Mouse (Mus musculus): ENCODE measurements at regions not wholly inside any gene's neighbourhood (a gene's known extent, or its start where the extent isn't known, plus 50 kb on each side); places are given as distances from the start of the nearest gene placed in this dataset.

DNA sequence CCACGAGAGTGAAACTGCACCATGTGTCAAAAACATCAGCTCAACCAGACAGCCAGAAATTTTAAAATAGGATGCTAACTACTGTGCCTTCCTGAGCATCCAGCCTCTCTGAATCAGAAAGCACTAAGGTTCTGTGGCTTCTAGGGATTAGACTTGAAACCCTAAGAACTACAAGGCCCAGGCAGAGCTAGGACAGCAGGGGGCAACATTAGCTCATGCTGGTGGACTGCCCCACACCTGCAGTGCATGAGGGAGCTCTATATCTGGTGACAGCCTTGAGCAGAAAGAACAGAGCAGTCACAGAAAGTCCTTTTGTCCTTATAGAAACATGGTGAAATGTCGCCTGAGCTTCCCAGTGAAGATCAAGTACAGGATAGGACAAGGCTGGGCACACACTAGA, 79.8 kb downstream of the Foxf2 start:
- no peak for TF ChIP-seq CTCF (IDR thresholded peaks at IDR 0.05; ENCODE audit: insufficient read depth, low read length)
- no peak for TF ChIP-seq POLR2A (IDR thresholded peaks at IDR 0.05; ENCODE audit: borderline replicate concordance, extremely low read depth, low read depth, low read length)

Data from lung, adult 2 months (tissue).